Mouse (Mus musculus) intestine, embryonic 16.5 days (tissue): ENCODE results near the gene Glod4. TPM values are rescaled to one million over a fixed set of nuclear protein-coding genes. Genes with fewer than 3 reads are reported as not detected.
"Not testable (repeated sequence)": the region's sequence is repeated elsewhere in the genome, so short reads cannot be mapped to it uniquely, and the experiment has no call there.

Source experiments
- ATAC-seq: fragments of 200-750 bp; cut with Nextera tagmentation; 2 replicates; pipeline ENCODE4 v1.8.0; 2017; ENCODE audit warnings: moderate TSS enrichment, moderate library complexity
- H3K27ac ChIP-seq: fragments of 300-500 bp; sonication (generic); 2 replicates; pipeline ENCODE4 v1.5.1; 2014; ENCODE audit warnings: mild to moderate bottlenecking, low read length
- H3K27me3 ChIP-seq: fragments of 300-500 bp; sonication (generic); replicated peaks from 2 replicates; pipeline ENCODE4 v1.6.1; 2014; ENCODE audit warnings: low read length, control low read depth, mixed read lengths; ENCODE audit not compliant: control insufficient read depth, insufficient read depth
- H3K36me3 ChIP-seq: fragments of 300-500 bp; sonication (generic); 2 replicates; pipeline ENCODE4 v1.6.1; 2014; ENCODE audit warnings: low read length, control low read depth; ENCODE audit not compliant: control insufficient read depth, insufficient read depth
- H3K4me1 ChIP-seq: fragments of 300-500 bp; sonication (generic); 2 replicates; pipeline ENCODE4 v1.6.1; 2014; ENCODE audit warnings: low read length, control low read depth, mixed read lengths; ENCODE audit not compliant: control insufficient read depth, insufficient read depth
- H3K4me2 ChIP-seq: fragments of 300-500 bp; sonication (generic); 2 replicates; pipeline ENCODE4 v1.6.1; 2014; ENCODE audit warnings: low read depth, low read length, control low read depth
- H3K4me3 ChIP-seq: fragments of 300-500 bp; sonication (generic); 2 replicates; pipeline ENCODE4 v1.5.1; 2014; ENCODE audit warnings: mild to moderate bottlenecking, low read length
- H3K9ac ChIP-seq: fragments of 300-500 bp; sonication (generic); 2 replicates; pipeline ENCODE4 v1.6.1; 2014; ENCODE audit warnings: low read depth, low read length
- H3K9me3 ChIP-seq: fragments of 300-500 bp; sonication (generic); 2 replicates; pipeline ENCODE4 v1.6.1; 2016; ENCODE audit warnings: low read length, control low read depth; ENCODE audit not compliant: control insufficient read depth
- WGBS: fragments of 180-500 bp; shearing (Covaris S2); extraction: QIAGEN DNeasy Blood & Tissue Kit; methylation state at CpG from one replicate; pipeline ENCODE4 v1.1.7; 2014; 5-methylcytosine and 5-hydroxymethylcytosine counted together
- polyA plus RNA-seq: library from polyadenylated mRNA; unstranded; fragments of >200 nt; fragmentation: Nextera tagmentation; extraction: Ambion mirVana; gene quantifications from 2 replicates; pipeline ENCODE4 v1.2.1, GENCODE M21; 2015

Gene Glod4
- polyA plus RNA-seq, 1 experiment from 2014 or later, result 129 TPM

DNA sequence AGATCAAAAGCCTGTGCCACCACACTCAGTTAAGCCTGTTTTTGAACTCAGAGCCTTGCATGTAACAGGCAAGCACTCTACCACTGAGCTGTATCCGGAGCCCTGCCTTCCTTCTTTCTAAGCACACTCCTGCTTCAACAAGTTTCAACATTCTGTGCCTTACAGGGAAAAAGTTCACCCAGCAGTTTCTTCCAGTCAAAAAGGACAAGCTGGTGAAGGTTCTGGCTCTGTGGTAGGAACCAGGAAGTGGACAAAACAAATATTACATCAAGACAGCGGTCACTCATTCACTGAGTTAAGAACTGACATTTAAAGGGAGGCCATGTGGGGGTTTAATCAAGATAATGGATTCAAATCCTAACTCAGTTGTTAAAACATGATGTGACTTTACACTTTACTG lies 28.5 kb downstream of the Glod4 start:
- no peak overlapping the region for H3K4me2 ChIP-seq
- H3K27ac ChIP-seq, result no peak overlapping the region
- H3K9me3 ChIP-seq, result no peaks in the 10 kb centered on the region
- peaks cover 15% of the 10 kb centered on the region for H3K4me1 ChIP-seq
- 77% methylated on average over 2 of the region's 2 CpGs for whole genome bisulfite sequencing
- no peaks in the 10 kb centered on the region for H3K27me3 ChIP-seq
- no peak for ATAC-seq
- peaks cover 9% of the 10 kb centered on the region for H3K36me3 ChIP-seq
- no peak overlapping the region for H3K9ac ChIP-seq
- H3K4me3 ChIP-seq, result no peak overlapping the region

DNA sequence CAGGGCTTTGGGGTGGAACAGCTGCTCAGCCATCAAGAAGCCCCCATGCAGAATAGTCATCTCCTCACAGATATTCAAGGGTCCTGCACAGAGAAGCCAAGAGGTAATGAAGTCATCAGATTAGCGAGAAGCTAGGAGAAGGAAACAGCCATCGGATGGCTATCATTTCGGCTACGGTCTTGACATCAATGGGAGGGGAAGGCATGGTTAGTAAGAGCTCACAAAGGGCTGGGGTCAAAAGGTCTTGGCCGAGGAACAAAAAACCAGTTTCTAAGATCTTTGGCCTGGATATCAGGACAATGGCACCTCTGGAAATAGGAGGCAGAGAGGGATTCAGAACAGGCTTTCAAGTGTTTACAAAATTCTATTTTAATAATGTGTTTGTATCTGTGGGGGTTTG lies 29.7 kb downstream of the Glod4 start:
- Histone ChIP-seq H3K36me3 (peaks cover 14% of the 10 kb centered on the region), H3K4me3 (no peak overlapping the region), H3K4me1 (peaks cover 15% of the 10 kb centered on the region), H3K27me3 (no peaks in the 10 kb centered on the region), H3K4me2 (no peak overlapping the region), H3K9ac (no peak overlapping the region), H3K27ac (no peak overlapping the region), H3K9me3 (no peaks in the 10 kb centered on the region)
- no peak for ATAC-seq
- WGBS, result 81% methylated on average over 5 of the region's 5 CpGs

DNA sequence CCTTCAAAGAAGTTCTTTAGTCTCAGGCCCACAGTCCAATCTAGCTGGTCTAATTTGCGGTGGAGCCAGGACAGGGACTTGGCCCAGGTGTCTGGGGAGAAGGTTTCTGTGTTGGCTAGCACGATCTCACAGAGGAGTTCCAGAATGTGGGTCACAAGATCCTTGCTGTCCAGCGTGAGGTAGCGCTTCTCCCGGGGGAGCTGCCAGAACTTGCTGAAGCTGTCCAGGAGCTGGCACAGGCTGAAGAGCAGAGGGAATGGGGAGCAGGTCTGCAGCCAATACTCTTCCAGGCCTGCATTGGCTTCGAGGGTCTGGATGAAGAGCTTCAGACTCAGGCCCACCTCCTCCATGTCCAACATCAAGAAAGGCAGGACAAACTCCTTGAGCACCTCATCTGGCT lies 31.9 kb downstream of the Glod4 start:
- not testable (repeated sequence) for H3K4me2 ChIP-seq, ATAC-seq, H3K27me3 ChIP-seq, H3K27ac ChIP-seq, H3K4me3 ChIP-seq, H3K4me1 ChIP-seq, H3K9me3 ChIP-seq, H3K9ac ChIP-seq
- H3K36me3 ChIP-seq, result peaks cover 24% of the 10 kb centered on the region
- WGBS, result 91% methylated on average over 2 of the region's 6 CpGs

DNA sequence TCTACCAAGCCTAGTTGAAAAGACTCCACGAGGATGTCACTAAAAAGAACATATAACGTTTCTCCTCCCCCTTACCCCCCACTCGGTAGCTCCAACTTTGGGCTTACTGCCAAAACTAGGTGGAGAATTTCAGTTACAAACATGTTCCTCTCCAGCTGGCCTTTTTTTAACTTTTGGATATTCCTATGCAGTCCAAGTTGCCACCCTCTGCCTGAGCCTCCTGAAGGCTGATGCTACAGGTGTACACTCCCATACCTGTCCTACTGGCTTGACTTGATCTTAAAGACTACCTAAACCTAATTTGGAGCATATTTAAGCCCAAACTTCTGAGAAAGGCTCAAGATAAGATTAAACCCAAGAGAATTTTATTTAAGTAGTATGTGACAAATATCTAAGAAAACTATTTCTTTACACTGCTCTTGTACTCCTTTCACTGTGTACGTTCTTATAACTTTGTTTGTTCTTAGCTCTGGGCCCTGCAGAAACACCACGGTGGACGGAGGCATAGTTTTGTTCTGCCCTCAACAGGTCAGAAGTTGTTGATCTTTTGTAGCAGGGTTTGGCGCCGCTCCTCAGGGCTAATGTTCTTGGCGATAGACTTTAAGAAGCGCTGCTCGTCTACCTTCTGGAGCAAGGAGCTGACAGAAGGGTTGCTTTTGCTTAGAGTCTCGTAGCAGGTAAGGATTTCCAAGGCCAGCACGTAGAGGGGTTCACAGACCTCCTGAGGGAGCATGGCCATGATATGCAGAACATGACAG lies 33.1 kb downstream of the Glod4 start:
- Histone ChIP-seq H3K27me3 (no peaks in the 10 kb centered on the region), H3K36me3 (peaks cover 27% of the 10 kb centered on the region), H3K4me1 (no peaks in the 10 kb centered on the region), H3K4me2 (no peak overlapping the region), H3K27ac (no peak overlapping the region), H3K9me3 (no peaks in the 10 kb centered on the region), H3K4me3 (no peak overlapping the region), H3K9ac (no peak overlapping the region)
- whole genome bisulfite sequencing, result 78% methylated on average over 13 of the region's 13 CpGs
- no peak for ATAC-seq

DNA sequence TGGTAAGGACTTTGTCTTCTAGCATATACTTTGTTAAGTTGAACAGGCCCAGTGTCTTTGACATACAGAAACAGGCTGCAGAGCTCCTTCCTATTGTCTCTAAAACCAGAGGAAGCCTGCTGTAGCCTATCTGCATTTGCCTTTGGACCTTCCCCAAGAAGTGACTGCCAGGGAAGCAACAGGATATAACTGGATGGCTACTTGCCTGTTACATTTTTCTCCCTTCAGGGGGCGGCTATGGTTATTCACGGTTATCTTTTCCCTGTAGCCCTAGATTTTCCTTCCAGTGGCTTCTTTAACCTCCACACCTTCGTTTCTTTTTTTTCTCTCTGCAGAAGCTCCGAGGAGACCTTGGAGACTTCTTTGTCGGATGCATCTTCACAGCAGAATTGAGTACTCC lies 36.7 kb downstream of the Glod4 start:
- 85% methylated on average over 5 of the region's 5 CpGs for WGBS
- Histone ChIP-seq H3K9me3 (no peaks in the 10 kb centered on the region), H3K9ac (no peak overlapping the region)

DNA sequence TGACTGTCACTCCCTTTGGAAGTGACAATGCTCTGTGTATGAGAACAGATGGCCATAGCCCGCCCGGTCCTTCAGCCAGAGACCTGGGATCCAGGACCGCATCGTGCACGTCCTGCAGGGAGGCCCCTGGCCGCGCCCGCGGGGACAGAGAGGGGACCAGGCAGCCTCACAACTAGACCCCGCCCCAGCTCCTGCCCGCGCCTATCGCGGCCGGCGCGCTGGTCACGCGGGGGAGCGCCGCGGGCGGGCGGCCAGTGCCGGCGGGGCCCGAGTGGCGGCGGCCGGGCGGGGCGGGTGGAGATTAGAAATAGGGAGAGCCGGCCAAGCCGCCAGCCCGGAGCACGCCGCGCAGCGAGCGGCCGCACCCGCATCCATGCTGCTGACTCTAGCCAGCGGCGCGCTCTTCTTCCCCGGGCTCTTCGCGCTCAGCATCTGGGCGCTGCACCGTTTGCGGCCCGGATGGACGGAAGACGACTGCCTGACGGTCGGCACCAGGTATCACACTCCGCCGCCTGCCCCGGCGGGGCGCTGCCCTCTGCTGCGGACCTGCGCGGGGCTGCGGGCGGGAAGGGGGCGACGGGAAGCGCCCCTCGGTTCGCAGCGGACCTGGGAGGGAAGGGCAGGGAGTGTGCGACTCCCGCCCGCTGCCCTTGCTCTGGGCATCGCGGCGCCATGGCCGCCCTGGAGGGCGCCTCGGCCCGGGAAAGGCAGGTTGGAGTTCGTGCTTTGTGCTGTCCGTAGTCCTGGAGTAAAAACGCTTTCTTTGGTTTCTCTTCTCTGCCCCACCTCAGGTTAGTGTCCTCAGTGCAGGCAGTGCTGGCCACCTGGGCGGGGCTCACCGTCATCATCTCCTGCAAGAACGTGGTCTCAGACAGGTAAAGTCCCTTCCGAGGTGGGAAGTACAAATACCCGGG lies 41.5 kb downstream of the Glod4 start:
- Histone ChIP-seq H3K27ac (peak overlapping the region; percentile 74), H3K9ac (peak overlapping the region; percentile 81), H3K4me1 (peaks cover 19% of the 10 kb centered on the region), H3K4me3 (peak overlapping the region; percentile 68), H3K36me3 (peaks cover 4% of the 10 kb centered on the region; the same call in 1 of the 2 replicates), H3K27me3 (no peaks in the 10 kb centered on the region), H3K4me2 (peak overlapping the region; percentile 86), H3K9me3 (no peaks in the 10 kb centered on the region)
- WGBS, result under 1% methylated on average over 88 of the region's 90 CpGs
- ATAC-seq, result peak; percentile 99

More for the DNA sequence above, 36.7 kb downstream of the Glod4 start:
- ATAC-seq, result no peak
- Histone ChIP-seq H3K4me1 (peaks cover 11% of the 10 kb centered on the region; the same call in 1 of the 2 replicates), H3K4me3 (no peak overlapping the region), H3K4me2 (no peak overlapping the region), H3K27ac (no peak overlapping the region), H3K36me3 (peaks cover 18% of the 10 kb centered on the region; the same call in 1 of the 2 replicates), H3K27me3 (no peaks in the 10 kb centered on the region)

DNA sequence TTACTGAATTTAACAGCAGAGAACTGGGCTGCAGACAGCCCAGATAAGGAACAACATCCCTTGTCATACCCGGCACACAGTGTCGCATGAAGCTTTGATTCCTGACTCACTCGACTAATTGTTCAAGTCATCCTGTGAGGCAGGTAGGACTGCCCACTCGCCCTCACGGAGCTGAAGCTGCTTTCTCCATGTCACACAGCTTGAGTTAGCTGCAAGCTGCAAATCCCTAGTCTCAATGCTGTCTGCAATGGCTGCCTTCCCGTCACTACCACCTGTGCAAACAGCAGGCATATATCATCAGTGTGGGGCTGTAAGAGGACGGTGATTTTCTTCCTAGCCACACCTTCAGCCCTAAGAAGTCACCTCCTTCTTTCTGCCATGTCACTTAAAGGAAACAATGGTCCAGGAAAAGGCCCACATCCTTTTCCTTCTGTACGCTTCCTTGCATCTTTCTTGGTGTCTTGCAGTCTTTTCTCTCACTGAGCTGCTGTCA lies 46.5 kb downstream of the Glod4 start:
- 47% methylated on average over 8 of the region's 8 CpGs for WGBS
- Histone ChIP-seq H3K4me1 (peaks cover 15% of the 10 kb centered on the region), H3K4me3 (peak overlapping the region; percentile 1), H3K4me2 (peak overlapping the region; percentile 34), H3K9me3 (no peaks in the 10 kb centered on the region), H3K36me3 (no peaks in the 10 kb centered on the region), H3K27me3 (no peaks in the 10 kb centered on the region), H3K9ac (peak overlapping the region; percentile 50), H3K27ac (peak overlapping the region; percentile 85)
- no peak for ATAC-seq

DNA sequence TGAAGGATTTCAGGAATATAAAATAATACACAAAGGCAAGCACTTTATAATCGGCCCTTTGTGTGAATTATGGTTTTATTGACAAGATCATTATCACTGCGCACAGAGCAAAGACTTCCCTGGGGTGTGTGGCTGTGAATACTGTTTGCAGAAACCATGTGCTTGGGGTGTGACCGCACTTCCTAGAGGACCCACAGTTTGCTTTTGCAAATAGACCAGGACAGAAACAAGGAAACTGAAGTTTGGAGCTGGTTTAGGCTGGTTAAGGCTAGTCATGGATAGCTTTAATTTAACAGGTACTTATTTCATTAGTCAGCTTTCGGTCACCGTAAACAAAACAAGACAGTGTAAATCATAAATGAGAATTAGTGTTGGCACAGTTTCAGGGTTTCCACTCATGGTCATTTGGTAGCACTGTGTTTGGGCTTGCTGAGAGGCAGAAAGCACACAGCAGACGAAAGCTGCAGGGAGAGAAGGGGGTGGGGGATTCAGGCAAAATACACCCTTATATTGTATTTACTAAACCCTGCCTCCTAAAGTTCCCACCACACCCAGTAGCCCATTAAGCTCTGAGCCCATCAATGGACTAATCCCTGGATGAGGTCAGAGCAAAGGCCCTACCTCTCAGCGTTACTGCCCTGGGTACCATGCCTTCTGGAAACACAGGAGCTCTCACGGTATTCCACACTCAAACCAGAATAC lies 47.1 kb downstream of the Glod4 start:
- Histone ChIP-seq H3K36me3 (no peaks in the 10 kb centered on the region), H3K4me3 (peak overlapping the region; percentile 1), H3K4me1 (peaks cover 12% of the 10 kb centered on the region), H3K9ac (peak overlapping the region; percentile 50), H3K27me3 (no peaks in the 10 kb centered on the region), H3K4me2 (peak overlapping the region; percentile 34), H3K9me3 (no peaks in the 10 kb centered on the region), H3K27ac (peak overlapping the region; percentile 85)
- WGBS, result 40% methylated on average over 8 of the region's 8 CpGs
- peak; percentile 92 for ATAC-seq

DNA sequence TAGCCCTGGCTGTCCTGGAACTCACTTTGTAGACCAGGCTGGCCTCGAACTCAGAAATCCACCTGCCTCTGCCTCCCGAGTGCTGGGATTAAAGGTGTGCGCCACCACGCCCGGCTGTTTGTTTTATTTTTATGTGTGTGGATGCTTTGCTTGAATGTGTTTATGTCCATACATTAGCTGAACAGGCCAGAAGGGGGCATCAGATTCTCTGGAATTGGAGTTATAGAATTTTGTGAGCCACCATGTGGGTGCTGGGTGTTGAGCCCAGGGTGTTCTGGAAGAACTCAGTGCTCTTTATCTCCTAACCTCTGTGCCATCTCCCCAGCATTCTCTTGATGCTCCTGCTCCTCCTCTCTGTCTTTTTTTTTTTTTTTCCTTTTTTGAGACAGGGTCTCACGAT lies 56.6 kb downstream of the Glod4 start:
- Histone ChIP-seq H3K4me3 (no peak overlapping the region), H3K36me3 (no peaks in the 10 kb centered on the region), H3K4me1 (no peaks in the 10 kb centered on the region), H3K27me3 (no peaks in the 10 kb centered on the region), H3K9me3 (no peaks in the 10 kb centered on the region), H3K27ac (no peak overlapping the region), H3K9ac (no peak overlapping the region), H3K4me2 (no peak overlapping the region)
- 84% methylated on average over 6 of the region's 6 CpGs for WGBS
- ATAC-seq, result no peak
